Mouse (Mus musculus) adrenal gland, adult 2 months (tissue): ENCODE results near the gene Snd1. TPM values are rescaled to one million over a fixed set of nuclear protein-coding genes. Genes with fewer than 3 reads are reported as not detected.

Source experiments
- DNase-seq: peaks from one replicate; pipeline ENCODE4 v3.0.0; 2021
- long read RNA-seq: library from polyadenylated mRNA; stranded (forward); transcript quantifications from one replicate; pipeline ENCODE4 v2.0.0, GENCODE M21; 2021
- polyA plus RNA-seq: library from polyadenylated mRNA; depleted of rRNA; stranded (reverse); fragments of >200 nt; gene quantifications from 2 replicates; pipeline ENCODE4 v1.2.3, GENCODE M21; 2012; rRNA removed
- total RNA-seq, 2 experiments: library from RNA; stranded (reverse); gene quantifications; 2 replicates each; pipeline ENCODE4 v1.2.3; 2021

Snd1 gene
- total RNA-seq (100 to 1,000 TPM; 127 to 145 TPM), polyA plus RNA-seq (122 and 155 TPM in 2 replicates)
- long read RNA-seq, transcript Snd1-201 (24 exons, 3,482 nt): major isoform, 109 of 131 reads
- long read RNA-seq, partial matches to known transcripts: 10 of 131 reads
- long read RNA-seq, other reads (novel, unspliced or antisense): 12 of 131 reads

- DNase-seq: no peak
Observed at GRCm38 (mm10) chr6:28474839-28475238, at the start of gene Snd1. Snd1 (plus strand) TSS chr6:28475139.

- no peak for DNase-seq
Observed at GRCm38 (mm10) chr6:28427096-28427839, 47.7 kb upstream of the Snd1 start, which contains the start of gene Fscn3. Fscn3 (plus strand) TSS chr6:28427789.

DNA sequence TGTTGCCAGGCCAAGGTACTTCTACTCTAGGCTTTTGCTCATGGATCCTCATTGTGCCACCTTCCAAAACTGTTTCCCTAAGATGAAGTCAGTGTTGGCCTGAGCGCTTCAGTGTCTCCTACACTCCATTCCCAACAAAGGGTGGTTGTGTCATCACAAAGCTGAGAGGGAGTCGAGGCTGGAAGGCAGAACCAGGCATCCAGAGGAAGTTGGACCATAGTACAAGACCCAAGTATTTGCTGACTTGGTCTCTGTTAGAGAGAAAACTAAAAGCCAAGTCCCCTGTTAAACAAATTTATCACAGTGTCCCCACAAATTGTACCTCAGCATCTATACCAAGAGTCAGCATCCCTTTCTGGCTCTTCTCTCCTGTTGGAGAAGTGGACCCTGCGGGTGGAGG, 46.6 kb upstream of the Snd1 start, which contains the start of gene Gcc1:
Gene Gcc1, minus strand, starts transcription at position 101 of the 400 bp plus-strand sequence.
- no peak for DNase-seq

GRCm38 (mm10) chr6:28429870-28430269, 45.1 kb upstream of the Snd1 start:
- DNase-seq: no peak

DNA sequence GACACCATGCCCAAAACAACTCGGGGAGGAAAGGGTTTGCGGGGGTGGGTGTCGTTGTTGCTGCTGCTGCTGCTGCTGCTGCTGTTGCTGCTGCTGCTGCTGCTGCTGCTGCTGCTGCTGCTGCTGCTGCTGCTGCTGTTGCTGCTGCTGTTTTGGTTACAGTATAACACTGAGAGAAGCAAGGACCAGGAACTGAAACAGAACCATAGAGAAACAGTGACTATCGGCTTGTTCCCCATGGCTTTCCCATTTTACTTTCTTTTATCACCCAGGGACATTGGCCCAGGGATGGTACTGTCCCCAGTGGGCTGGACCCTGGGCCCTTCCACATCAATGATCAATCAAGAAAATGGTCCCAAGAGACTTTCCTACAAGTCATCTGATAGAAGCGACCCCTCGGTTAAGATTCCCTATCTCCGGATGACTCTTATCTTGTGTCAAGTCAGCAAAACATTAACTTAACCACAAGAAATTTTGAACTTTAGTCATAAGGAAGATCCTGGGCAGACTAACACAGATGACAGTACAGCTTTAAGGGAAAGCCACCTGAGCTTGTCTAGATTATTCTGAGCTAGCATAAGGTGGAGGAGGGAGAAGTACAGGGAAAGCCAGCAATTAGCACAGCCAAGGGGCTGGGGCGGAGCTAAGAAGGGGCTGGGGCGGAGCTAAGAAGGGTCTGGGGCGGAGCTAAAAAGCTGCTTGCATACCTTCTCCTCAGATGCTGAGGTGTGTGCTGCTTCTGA, 44.0 kb upstream of the Snd1 start:
- DNase-seq: no peak

DNA sequence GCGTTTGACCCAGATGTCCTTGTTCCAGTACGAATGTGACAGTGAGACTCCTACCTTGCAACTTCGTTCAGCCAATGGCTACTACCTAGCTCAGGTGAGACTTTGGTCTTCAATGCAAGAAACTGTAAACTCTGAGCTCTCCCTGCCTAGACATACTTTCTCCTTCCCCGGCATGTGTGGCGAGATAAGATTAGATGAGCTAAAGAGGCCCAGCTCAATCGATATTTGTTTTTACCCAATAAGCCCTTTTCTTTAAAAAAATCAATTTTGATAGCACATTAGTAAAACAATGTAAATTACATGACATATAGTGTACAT, 43.4 kb upstream of the Snd1 start:
- no peak for DNase-seq

GRCm38 (mm10) chr6:28447937-28448336, 27.0 kb upstream of the Snd1 start:
- DNase-seq: no peak

DNA sequence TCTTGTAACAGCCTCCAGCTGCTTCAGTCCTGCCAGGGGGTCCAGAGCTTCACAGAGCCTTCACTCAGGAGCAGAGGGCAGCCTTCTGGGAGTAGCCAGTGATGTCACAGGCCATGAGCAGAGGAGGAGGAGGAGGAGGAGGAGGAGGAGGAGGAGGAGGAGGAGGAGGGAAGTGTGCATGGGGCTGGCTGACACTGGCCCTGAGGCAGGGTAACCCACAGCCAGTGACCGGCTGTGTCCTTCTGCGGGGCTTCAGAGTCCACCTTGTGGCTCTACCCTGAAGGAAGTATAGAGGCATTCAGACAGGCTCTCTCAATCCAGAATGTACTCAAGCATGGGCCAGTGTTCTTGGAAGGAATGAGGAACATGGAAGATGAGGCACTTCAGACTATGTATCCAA, 25.7 kb upstream of the Snd1 start, which contains the start of gene Pax4:
Gene Pax4, minus strand, starts transcription at position 101 of the 400 bp plus-strand sequence.
- no peak for DNase-seq

- DNase-seq: no peak
Observed at GRCm38 (mm10) chr6:28450481-28450880, 24.5 kb upstream of the Snd1 start.

- DNase-seq: no peak
Observed at GRCm38 (mm10) chr6:28450977-28451376, 24.0 kb upstream of the Snd1 start.

GRCm38 (mm10) chr6:28459221-28459668, 15.7 kb upstream of the Snd1 start:
- no peak for DNase-seq

DNA sequence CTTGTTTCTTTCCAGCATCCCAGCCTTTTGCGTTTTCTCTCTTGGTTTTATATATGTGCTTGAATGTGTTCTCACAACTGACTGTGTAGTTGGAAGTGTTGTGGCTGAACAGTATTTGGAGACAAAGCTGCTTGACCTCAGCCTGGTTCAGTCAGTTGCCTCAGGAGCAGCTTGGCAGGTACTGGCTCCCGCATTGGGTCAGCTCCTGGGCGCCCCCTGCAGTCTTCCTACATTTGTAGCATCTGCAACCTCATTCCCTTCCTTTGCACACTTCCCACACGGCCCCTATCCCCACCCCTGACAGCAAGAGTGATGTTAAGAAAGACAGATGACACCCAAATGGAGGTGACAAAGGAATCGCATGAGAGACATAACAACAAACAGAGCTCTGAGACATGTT, 14.4 kb upstream of the Snd1 start:
- peak; percentile 79 for DNase-seq

DNA sequence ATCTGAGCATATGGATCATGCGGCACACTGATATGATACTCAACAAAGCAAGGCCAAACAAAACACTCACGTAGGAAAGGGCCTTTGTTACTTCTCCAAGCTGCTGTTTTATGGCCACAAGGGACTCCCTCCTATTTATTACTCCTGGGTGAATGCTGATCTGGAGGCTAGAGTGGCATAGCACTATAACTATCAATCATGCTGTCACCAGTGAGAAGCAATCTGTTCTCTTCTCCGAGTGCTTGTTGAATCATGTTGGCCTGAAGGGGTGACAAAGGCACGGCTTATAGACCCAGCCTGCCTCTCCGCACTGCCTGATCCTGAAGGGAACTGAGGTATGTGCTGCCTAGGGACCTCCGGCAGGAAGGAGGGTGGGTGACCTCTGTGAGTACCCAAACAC, 10.3 kb upstream of the Snd1 start:
- no peak for DNase-seq

GRCm38 (mm10) chr6:28470017-28470602, 4.8 kb upstream of the Snd1 start:
- no peak for DNase-seq

GRCm38 (mm10) chr6:28470621-28471020, 4.3 kb upstream of the Snd1 start:
- no peak for DNase-seq

DNA sequence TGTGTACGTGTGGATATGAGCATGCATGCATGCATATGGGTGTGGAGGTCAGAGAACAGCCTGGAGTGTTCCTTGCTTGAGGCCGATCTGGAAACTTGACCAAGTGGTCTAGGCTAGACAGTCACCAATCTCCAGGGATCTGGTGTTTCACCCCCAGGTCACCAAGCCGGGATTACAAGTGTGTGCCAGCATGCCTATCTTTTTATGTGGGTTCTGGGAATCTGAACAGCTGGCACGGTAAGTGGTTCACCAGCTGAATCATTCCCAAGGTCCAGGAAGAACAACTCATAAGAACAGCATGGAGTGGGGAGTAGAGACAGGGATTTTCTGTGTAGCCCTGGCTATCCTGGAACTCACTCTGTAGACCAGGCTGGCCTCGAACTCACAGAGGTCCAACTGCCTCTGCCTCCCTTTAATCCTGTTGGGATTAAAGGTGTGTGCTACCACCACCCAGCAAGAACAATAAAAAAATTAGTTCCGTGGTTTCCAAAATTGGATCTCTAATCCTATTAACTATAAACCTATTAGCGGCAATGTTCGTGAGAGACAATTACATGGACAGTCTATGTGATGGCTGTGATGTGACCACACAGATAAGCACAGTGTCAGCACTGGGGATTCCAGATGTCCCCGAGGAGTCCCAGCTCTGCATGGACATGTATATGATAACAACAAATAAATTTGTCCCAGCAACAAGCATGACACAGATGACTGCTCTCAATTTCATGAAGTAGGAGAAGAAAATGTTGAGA, 3.5 kb upstream of the Snd1 start:
- no peak for DNase-seq

GRCm38 (mm10) chr6:28474211-28474610, 728 bp upstream of the Snd1 start:
- no peak for DNase-seq

DNA sequence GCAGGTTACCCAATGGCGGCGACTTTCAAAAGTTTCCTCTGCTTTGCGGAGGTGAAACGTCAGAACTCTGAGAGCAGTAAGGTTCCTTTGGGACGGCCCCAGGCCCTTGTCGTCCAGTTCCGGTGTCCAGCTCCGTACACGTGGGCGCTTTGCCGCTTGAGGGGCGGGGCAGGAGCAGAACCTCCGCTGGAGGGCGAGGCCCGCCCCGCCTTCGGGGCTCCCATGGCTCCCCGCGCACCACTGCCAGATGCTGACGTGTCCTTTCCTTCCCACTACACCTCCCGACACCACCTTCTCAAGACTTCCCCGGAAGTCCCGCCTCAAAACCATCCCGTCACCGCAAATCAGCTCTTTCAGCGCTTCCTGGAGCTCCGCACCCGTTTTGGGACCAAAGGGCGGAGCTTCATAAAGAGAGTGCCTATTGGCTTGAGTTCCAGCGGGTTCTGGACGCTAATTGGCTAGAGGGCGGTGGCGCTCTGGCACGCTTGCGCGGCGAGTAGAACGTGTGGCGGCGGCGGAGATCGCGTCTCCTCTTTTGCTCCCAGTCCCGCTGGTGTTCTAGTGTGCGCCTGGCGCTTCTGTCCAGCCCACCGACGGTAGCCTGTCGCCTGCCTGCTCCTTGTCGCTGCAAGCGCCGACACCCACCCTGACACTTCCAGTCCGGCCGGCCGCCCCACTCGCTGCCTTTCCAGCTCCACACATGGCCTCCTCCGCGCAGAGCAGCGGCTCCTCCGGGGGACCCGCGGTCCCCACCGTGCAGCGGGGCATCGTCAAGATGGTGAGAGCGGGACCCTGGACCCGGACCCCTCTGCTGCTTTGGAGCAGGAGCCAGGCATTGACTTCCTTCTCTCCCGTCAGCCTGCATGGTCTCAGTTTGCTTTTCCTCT, 5.2 kb downstream of the Snd1 start:
- peak; percentile 99 for DNase-seq

GRCm38 (mm10) chr6:28480752-28481492, 6.0 kb downstream of the Snd1 start:
- no peak for DNase-seq

DNA sequence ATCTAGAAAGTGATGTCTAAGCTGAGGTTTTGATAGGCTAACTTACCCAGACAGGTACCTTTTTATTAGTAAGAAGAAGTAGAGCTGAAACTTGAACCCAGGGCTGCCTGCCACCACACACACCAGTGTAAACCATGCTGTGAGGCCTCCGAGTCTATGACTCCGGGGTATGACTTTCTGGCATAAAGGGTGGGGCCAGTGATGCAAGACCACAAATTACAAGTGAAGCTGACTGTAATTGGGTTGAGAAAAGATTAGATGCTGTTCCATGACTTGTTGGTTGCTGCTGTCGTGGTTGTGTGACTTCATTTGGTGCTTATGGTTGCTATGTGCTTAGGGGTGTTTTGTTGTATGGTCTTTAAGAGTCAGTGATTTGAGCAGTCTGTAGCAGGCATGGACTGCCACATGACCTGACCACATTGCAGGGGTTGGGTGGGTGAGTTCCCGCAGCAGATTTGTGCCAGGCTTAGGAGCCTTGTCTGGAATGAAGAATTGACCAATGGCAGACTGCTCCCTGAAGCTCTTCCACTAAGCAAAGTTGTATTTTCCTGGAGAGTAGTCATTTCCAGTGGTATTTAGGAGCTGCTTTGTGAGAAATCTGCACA, 7.9 kb downstream of the Snd1 start:
- no peak for DNase-seq
